Comparison of ENCODE assay signal across 18 mouse cellular contexts in genomic region chr15:85808434-85808833, GRCm38 (mm10). TPM values are rescaled to one million over a fixed set of nuclear protein-coding genes. Genes with fewer than 3 reads are reported as not detected.
DNase-seq lines count a peak whose midpoint lies in the region; ATAC-seq and TF ChIP-seq lines count a peak whose summit lies in the region.
"Had no signal": no experiment of that assay in that cellular context is flagged by ENCODE, and none has a peak within 500 bp of the region (broad histone marks: within the 10 kb centered on the region; RNA-seq: fewer than 3 reads in every experiment).

No protein-coding gene starts in this region.

- peaks cover 3% of the 10 kb centered on the region; the same call in 1 of the 2 replicates for H3K27me3 ChIP-seq in hindbrain, embryonic 13.5 days
- H3K27me3 ChIP-seq in hindbrain, embryonic 14.5 days (ENCODE audit: control insufficient read depth, insufficient read depth, low read length), result no peaks in the 10 kb centered on the region
- H3K27me3 ChIP-seq: forebrain, embryonic 12.5 days; limb, embryonic 13.5 days; midbrain, embryonic 15.5 days had no signal

- 60% methylated on average over 8 of the region's 8 CpGs for WGBS in hindbrain, embryonic 13.5 days
- 54% methylated on average over 8 of the region's 8 CpGs for WGBS in hindbrain, embryonic 14.5 days

- H3K9me3 ChIP-seq in hindbrain, embryonic 13.5 days, result no peaks in the 10 kb centered on the region
- H3K9me3 ChIP-seq in hindbrain, embryonic 14.5 days (ENCODE audit: control insufficient read depth, low read length), result no peaks in the 10 kb centered on the region
- H3K9me3 ChIP-seq: forebrain, embryonic 12.5 days; heart, embryonic 10.5 days; hindbrain, embryonic 10.5 days; limb, embryonic 13.5 days; midbrain, embryonic 15.5 days had no signal

- no peak for DNase-seq in hindbrain, embryonic 14.5 days (ENCODE audit: low spot score)
- no peak for DNase-seq in layer of hippocampus, adult 2 months (ENCODE audit: low spot score in 2 of 2)
- DNase-seq in layer of hippocampus, adult 9-10 months (ENCODE audit: low spot score), result no peak
- DNase-seq in retina, postnatal 1 day, result peak; percentile 36
- no peak for DNase-seq in retina, embryonic 14.5 days (ENCODE audit: low spot score)
- no peak for DNase-seq in spleen, postnatal 14 days (ENCODE audit: low spot score in 2 of 2)
- DNase-seq: adrenal gland, postnatal 36 days; gastrocnemius, postnatal 14 days; layer of hippocampus, adult 9-11 months; lung, embryonic 14.5 days; right cerebral cortex, adult 18-20 months had no signal

- H3K4me2 ChIP-seq in hindbrain, embryonic 13.5 days, result no peak overlapping the region
- H3K4me2 ChIP-seq in hindbrain, embryonic 14.5 days (replicated peaks), result no peak overlapping the region
- H3K4me2 ChIP-seq: forebrain, embryonic 12.5 days; limb, embryonic 13.5 days; lung, embryonic 14.5 days; midbrain, embryonic 15.5 days had no signal

- peak; percentile 42 for TF ChIP-seq CTCF in layer of hippocampus, adult 2 months (conservative IDR thresholded peaks at IDR 0.05)

- no peak overlapping the region for H3K27ac ChIP-seq in hindbrain, embryonic 13.5 days
- no peak overlapping the region for H3K27ac ChIP-seq in hindbrain, embryonic 14.5 days
- H3K27ac ChIP-seq in layer of hippocampus, adult 2 months, result no peak overlapping the region
- H3K27ac ChIP-seq: forebrain, embryonic 12.5 days; heart, embryonic 10.5 days; hindbrain, embryonic 10.5 days; limb, embryonic 13.5 days; midbrain, embryonic 15.5 days had no signal

- no peaks in the 10 kb centered on the region for H3K36me3 ChIP-seq in hindbrain, embryonic 13.5 days
- no peaks in the 10 kb centered on the region for H3K36me3 ChIP-seq in hindbrain, embryonic 14.5 days (replicated peaks; ENCODE audit: control insufficient read depth, insufficient read depth)
- H3K36me3 ChIP-seq: forebrain, embryonic 12.5 days; hindbrain, embryonic 10.5 days; limb, embryonic 13.5 days; midbrain, embryonic 15.5 days had no signal

- no peak overlapping the region for H3K4me3 ChIP-seq in hindbrain, embryonic 13.5 days
- H3K4me3 ChIP-seq in hindbrain, embryonic 14.5 days (replicated peaks; ENCODE audit: low read length), result no peak overlapping the region
- H3K4me3 ChIP-seq in layer of hippocampus, adult 2 months, result no peak overlapping the region
- H3K4me3 ChIP-seq: forebrain, embryonic 12.5 days; heart, embryonic 10.5 days; hindbrain, embryonic 10.5 days; limb, embryonic 13.5 days; midbrain, embryonic 15.5 days had no signal

- peaks cover 14% of the 10 kb centered on the region for H3K4me1 ChIP-seq in hindbrain, embryonic 13.5 days (replicated peaks)
- peaks cover 12% of the 10 kb centered on the region; the same call in 1 of the 2 replicates for H3K4me1 ChIP-seq in hindbrain, embryonic 14.5 days (replicated peaks; ENCODE audit: control insufficient read depth, insufficient read depth, low read length)

- H3K9ac ChIP-seq in hindbrain, embryonic 13.5 days, result 0 out of 2 replicates have a peak overlapping the region, but pooled peaks have one; percentile 15
- no peak overlapping the region for H3K9ac ChIP-seq in hindbrain, embryonic 14.5 days
- H3K9ac ChIP-seq: forebrain, embryonic 12.5 days; limb, embryonic 13.5 days; lung, embryonic 14.5 days; midbrain, embryonic 15.5 days had no signal

- ATAC-seq in hindbrain, embryonic 13.5 days (ENCODE audit: low FRiP score), result no peak
- no peak for ATAC-seq in hindbrain, embryonic 14.5 days (ENCODE audit: low FRiP score)
- ATAC-seq: inflammation-experienced regulatory T-cells, adult 6 months; midbrain, embryonic 15.5 days had no signal

RNA-seq across cellular contexts. Expression of gene Cdpf1, which starts 3.1 kb away (rescaled TPM):
- polyA plus RNA-seq in hindbrain, embryonic 13.5 days (2015; fragmentation: Nextera tagmentation; extraction: Ambion mirVana), result 17.1 and 20.5 TPM in 2 replicates
- polyA plus RNA-seq in hindbrain, embryonic 14.5 days (2014; fragmentation: Nextera tagmentation; extraction: Ambion mirVana), result 16.5 and 21.0 TPM in 2 replicates
- total RNA-seq in layer of hippocampus, adult 2 months (2021), result 10 to 100 TPM; 18.6 to 22.3 TPM

RNA-seq across cellular contexts. Expression of gene Pkdrej, which starts 13.1 kb away (rescaled TPM):
- 0.04 TPM in 1 of 2 replicates, not detected in the other for polyA plus RNA-seq in hindbrain, embryonic 13.5 days (2015; fragmentation: Nextera tagmentation; extraction: Ambion mirVana)
- 0.10 and 0.11 TPM in 2 replicates for polyA plus RNA-seq in hindbrain, embryonic 14.5 days (2014; fragmentation: Nextera tagmentation; extraction: Ambion mirVana)
- under 1 TPM; 0.74 to 0.81 TPM for total RNA-seq in layer of hippocampus, adult 2 months (2021)
- polyA plus RNA-seq: hindbrain, embryonic 10.5 days; inflammation-experienced regulatory T-cells, adult 6 months had no signal

RNA-seq across cellular contexts. Expression of gene Ttc38, which starts 23.7 kb away (rescaled TPM):
- 3.4 and 3.9 TPM in 2 replicates for polyA plus RNA-seq in hindbrain, embryonic 13.5 days (2015; fragmentation: Nextera tagmentation; extraction: Ambion mirVana)
- polyA plus RNA-seq in hindbrain, embryonic 14.5 days (2014; fragmentation: Nextera tagmentation; extraction: Ambion mirVana), result 2.7 and 3.1 TPM in 2 replicates
- total RNA-seq in layer of hippocampus, adult 2 months (2021), result 1 to 10 TPM; 5.7 to 6.5 TPM

RNA-seq across cellular contexts. Expression of gene Gtse1, which starts 51.1 kb away (rescaled TPM):
- polyA plus RNA-seq in hindbrain, embryonic 13.5 days (2015; fragmentation: Nextera tagmentation; extraction: Ambion mirVana), result 8.9 and 9.1 TPM in 2 replicates
- polyA plus RNA-seq in hindbrain, embryonic 14.5 days (2014; fragmentation: Nextera tagmentation; extraction: Ambion mirVana), result 4.8 and 5.7 TPM in 2 replicates
- total RNA-seq in layer of hippocampus, adult 2 months (2021), result under 1 TPM; 0.42 to 0.54 TPM
